Mouse (Mus musculus): ENCODE data around the gene Mgll. TPM values are rescaled to one million over a fixed set of nuclear protein-coding genes. Genes with fewer than 3 reads are reported as not detected.

Gene Mgll
- total RNA-seq, 2 experiments from 2014 or later: 197 to 247 TPM

GRCm38 (mm10) chr6:88793872-88794271 lies 69.7 kb downstream of the Mgll start:
- DNase-seq (ENCODE audit: low spot score in 2 of 2): no peak

GRCm38 (mm10) chr6:88794561-88794971 lies 70.4 kb downstream of the Mgll start:
- DNase-seq (ENCODE audit: low spot score in 2 of 2): no peak

- DNase-seq (ENCODE audit: low spot score in 2 of 2): no peak
Observed at GRCm38 (mm10) chr6:88800191-88800590, 76.0 kb downstream of the Mgll start.

GRCm38 (mm10) chr6:88800735-88801134 lies 76.5 kb downstream of the Mgll start:
- no peak for DNase-seq (ENCODE audit: low spot score in 2 of 2)

- DNase-seq (ENCODE audit: low spot score in 2 of 2): no peak
Observed at GRCm38 (mm10) chr6:88803051-88803450, 78.8 kb downstream of the Mgll start.

GRCm38 (mm10) chr6:88803957-88804695 lies 79.9 kb downstream of the Mgll start:
- DNase-seq (ENCODE audit: low spot score in 2 of 2): no peak

GRCm38 (mm10) chr6:88804966-88805577 lies 80.9 kb downstream of the Mgll start:
- DNase-seq (ENCODE audit: low spot score in 2 of 2): peak in 1 of 2 experiments; percentile 38

GRCm38 (mm10) chr6:88809091-88810037 lies 85.2 kb downstream of the Mgll start:
- no peak for DNase-seq (ENCODE audit: low spot score in 2 of 2)

GRCm38 (mm10) chr6:88810291-88810690 lies 86.1 kb downstream of the Mgll start:
- no peak for DNase-seq (ENCODE audit: low spot score in 2 of 2)

- no peak for DNase-seq (ENCODE audit: low spot score in 2 of 2)
Observed at GRCm38 (mm10) chr6:88811396-88811795, 87.2 kb downstream of the Mgll start.

- no peak for DNase-seq (ENCODE audit: low spot score in 2 of 2)
Observed at GRCm38 (mm10) chr6:88811880-88812400, 87.7 kb downstream of the Mgll start.

- DNase-seq (ENCODE audit: low spot score in 2 of 2): no peak
Observed at GRCm38 (mm10) chr6:88812886-88813285, 88.7 kb downstream of the Mgll start.

GRCm38 (mm10) chr6:88813832-88814231 lies 89.6 kb downstream of the Mgll start:
- DNase-seq (ENCODE audit: low spot score in 2 of 2): no peak

GRCm38 (mm10) chr6:88815036-88815435 lies 90.8 kb downstream of the Mgll start:
- no peak for DNase-seq (ENCODE audit: low spot score in 2 of 2)

- no peak for DNase-seq (ENCODE audit: low spot score in 2 of 2)
Observed at GRCm38 (mm10) chr6:88815489-88815888, 91.3 kb downstream of the Mgll start.

GRCm38 (mm10) chr6:88816913-88817312 lies 92.7 kb downstream of the Mgll start:
- no peak for DNase-seq (ENCODE audit: low spot score in 2 of 2)

GRCm38 (mm10) chr6:88820853-88821252 lies 96.6 kb downstream of the Mgll start:
- no peak for DNase-seq (ENCODE audit: low spot score in 2 of 2)

GRCm38 (mm10) chr6:88821294-88821693 lies 97.1 kb downstream of the Mgll start:
- DNase-seq (ENCODE audit: low spot score in 2 of 2): no peak

- peak in 1 of 2 experiments; percentile 35 for DNase-seq (ENCODE audit: low spot score in 2 of 2)
Observed at GRCm38 (mm10) chr6:88821901-88822300, 97.7 kb downstream of the Mgll start.

- DNase-seq (ENCODE audit: low spot score in 2 of 2): no peak
Observed at GRCm38 (mm10) chr6:88824183-88824582, 100.0 kb downstream of the Mgll start.

GRCm38 (mm10) chr6:88826088-88826487 lies 101.9 kb downstream of the Mgll start:
- DNase-seq (ENCODE audit: low spot score in 2 of 2): no peak
